Mouse (Mus musculus) naive thymus-derived CD4-positive, alpha-beta T cell, adult 2 months (primary cell): ENCODE data around the gene Olfr876.
"Not testable (repeated sequence)": the region's sequence is repeated elsewhere in the genome, so short reads cannot be mapped to it uniquely, and the experiment has no call there.

ENCODE experiments used
- DNase-seq: peaks from one replicate; pipeline ENCODE4 v3.0.0-alpha.2; 2011; ENCODE audit warnings: low read depth

Gene Olfr876

DNA sequence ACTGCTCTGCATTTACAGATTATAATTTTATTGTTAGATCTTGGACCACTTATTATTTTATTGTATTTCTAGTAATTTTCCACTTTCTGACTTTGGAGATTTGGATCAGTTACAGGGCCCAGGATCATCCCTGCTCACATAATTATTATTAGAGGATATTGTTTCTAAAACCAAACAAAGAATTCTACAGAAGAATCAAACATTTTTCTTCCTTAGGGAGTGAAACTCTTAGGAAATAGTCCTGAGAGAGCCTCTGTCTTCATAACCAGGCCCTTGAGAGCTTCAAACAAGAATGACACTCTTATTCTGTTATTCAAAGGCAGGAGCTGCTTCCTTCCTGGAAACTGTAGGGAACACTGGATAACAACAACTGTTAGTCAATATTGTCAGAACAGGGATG lies at the start of gene Olfr876:
Gene Olfr876 (plus strand): TSS at position 301 of the 400 bp plus-strand sequence.
- no peak for DNase-seq

DNA sequence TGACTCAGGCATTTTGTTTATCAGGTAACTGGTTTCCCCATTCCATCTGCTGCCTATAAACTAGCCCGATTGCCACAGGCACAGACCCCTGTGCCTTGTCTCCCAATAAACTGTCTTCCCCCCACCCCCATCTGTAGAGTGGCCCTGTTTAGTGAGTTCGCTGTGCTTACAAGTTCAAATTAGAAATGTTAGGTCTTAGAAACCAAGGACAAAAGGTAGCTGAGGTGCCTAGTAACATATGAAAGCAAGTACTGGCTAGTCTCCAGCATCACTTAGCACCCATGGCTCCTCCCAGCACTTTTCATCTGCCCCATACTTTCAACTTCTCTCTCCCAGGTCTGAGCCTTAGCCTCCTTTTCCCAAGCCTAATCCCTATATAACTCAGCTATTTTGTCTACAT lies 41.1 kb upstream of the Olfr876 start:
- DNase-seq, result no peak

DNA sequence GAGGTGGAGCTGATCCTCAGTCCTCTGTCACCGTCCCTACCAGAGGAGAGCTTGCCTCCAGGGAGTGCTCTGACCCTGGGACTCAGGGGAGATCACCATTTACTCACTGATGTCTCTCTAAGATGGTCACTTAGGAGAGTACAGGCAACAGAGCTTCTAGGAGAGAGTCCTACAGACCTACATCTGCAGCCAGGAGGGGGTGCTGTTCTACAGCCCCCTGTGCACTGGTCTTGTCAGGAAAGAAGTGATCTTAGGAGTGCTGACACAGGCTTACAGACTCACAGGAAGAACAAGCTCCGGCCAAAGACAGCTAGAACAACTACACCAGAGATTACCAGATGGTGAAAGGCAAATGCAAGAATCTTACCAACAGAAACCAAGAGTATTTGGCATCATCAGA lies 40.3 kb upstream of the Olfr876 start:
- no peak for DNase-seq

DNA sequence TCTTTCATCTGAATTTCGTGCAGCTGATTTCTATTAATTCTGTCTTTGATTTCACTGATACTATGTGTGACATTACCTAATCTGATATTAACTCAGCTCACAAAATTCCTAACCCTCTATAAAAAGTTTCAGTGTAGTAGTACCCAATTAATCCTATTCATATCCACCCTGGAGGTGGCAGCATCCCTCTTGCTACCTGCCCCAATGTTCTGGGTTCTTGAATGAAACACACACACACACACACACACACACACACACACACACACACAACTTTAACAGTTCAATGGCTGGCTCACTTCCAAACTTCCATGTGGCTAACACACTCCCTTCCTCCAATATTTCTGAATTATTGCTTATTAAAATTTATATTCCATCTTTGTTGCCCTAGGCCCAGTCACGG lies 32.2 kb upstream of the Olfr876 start:
- DNase-seq, result no peak

DNA sequence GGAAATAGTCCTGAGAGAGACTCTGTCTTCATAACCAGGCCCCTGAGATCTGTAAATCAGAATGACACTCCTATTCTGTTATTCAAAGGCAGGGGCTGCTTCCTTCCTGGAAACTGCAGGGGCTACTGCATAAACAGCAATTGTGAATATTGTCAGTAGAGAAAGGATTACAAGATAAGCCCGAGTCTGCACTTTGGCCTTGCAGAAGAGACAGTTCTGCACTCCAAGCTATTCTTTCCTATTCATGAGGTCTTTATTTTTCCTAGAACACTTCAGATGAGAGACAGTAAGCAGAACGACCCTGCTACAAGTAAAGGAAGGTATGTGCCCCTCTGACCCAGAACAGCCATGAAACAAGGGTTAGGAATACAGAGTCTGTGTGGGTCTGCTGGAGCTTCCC lies 31.1 kb upstream of the Olfr876 start, which contains the start of gene Olfr875:
Gene Olfr875 (plus strand): TSS at position 99 of the 400 bp plus-strand sequence.
- no peak for DNase-seq

DNA sequence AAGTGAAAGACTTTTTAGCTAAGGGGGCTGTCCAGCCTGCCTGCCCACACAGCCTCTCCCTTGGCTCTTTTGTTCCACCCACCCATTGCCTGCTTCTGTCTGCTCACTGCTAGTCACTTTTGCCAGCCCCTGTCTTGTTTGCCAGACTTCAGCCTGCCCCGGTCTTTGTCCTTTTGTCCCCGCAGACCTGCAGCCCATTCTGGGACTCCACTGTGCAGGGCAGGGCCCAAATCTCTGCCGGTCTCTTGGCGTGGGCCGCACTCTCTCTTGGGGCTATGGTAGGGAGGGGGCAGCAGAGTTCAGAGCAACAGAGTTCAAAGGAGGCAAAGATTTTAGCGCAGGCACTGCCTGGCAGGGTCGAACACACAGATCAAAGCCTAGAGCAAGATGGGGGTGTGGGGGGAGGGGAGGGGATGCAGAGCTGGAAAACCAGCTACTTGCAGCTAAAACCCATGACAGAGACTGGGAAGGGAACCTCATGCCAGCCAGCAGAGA lies 20.0 kb upstream of the Olfr876 start:
- no peak for DNase-seq

DNA sequence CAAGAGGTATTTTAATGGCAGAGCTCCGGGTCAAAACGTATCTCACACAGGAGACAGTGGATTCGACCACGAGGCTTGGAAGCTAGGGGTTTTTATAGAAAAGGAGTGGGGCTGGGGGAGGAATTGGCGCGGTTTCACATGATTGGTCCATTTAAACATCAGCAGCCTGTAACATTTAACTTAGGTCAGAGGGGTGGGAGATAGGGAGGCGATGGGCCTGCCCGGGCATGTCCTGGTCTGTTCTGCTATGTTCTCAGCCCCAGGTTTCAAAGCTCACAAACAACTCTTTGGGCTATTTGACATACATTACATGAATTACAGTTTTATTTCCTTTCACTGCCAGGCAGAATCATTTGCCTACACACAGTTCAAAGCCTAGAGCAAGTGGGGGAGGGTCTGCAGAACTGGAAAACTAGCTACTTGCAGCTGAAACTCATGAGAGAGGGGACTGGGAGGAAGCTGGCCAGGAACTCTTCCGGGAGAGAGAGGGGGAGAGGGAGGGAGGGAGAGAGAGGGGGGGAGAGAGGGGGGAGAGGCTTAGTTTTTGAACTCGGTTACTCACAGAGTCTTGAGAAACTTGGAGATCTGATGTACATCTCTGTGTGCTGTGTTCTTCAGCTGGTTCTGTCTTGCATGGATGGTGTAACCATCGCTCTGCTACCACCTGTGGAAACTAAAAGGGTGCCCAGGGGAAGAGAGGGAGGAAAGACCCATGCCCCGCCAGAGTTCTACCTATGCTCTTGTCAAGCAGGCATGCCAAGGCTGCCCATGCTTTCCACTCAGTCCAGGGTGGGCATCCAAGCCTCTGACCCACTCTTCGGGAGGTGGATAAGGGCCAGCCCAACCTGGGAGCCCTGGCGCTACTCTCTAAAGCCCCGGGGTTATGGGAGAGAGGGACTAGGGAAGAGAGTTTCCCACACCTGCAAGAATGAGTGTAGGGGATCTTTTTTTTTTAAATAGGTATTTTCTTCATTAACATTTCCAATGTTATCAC lies 19.1 kb upstream of the Olfr876 start:
- DNase-seq, result not testable (repeated sequence)

DNA sequence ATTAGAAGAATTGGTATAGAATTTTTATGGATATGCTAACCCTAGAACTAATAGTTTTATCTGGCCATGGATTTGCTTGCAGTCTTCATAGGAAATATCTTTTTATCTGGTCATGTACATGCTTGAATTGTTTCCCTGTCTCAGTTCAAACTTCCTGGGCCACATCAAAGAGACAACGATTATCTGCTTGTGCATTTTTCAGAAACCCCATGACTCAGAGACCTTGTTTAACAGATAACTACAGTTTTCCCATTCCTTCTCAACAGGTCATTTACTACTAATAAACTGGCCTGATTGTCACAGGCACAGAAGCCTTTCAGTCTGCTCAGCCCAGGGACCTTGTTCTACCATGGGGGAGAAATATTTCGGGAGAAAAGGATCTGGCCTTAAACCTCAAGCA lies 16.4 kb upstream of the Olfr876 start:
- DNase-seq, result no peak

DNA sequence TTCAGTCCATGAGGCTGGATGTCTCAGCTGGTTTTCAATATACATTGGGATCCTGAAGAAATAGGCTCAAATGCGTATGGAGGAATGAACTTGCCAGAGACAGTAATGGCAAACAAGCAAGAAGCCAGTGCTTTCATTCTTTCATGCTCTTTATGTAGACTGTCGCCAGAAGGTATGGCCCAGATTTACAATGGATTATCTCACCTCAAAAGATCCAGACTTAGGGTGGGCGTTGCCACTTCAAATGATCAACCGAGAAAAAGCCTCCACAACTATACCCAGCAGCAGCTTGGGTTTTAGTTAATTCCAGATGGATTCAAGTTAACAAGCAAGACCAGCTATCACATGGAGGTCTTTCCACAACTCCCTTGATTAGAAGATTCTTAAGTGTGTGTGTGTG lies 776 bp upstream of the Olfr876 start:
- no peak for DNase-seq

DNA sequence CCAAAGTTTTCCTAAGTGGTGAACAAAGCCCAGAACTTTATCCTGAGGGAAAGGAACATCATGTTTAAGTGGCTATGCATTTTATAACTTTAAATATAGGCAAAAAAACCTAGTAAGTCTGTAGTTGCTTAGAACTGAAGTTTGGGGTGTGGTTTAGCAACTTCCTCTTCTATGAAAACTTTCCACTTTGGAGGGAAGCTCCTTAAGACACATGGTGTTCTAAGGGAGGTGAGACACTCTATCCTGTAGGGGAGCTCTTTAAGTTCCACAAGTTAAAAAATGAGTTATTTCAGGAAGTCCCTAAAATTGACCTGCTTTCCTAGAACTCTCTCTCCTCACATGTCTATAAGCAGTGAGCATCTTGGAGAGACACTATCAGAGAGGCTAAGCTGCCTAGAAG lies 4.4 kb downstream of the Olfr876 start:
- no peak for DNase-seq

DNA sequence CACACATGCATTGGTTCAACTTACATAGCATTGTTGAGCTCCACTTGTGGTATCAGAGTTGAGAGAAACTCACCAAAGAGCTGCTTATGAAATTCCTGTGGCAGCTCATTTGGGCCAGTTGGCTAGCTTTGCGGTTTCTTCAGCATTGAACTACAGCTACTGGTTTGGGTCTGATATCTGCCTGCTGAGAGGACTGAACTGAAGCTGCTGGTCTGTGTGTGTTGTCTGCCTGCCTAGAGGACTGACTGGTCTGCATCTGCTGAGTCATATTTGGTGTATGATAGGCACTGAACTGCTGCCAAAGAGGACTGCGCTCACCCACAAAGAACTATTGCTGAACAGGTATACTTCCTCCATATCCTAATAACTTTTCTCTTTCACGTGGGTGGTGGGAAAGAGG lies 5.6 kb downstream of the Olfr876 start:
- no peak for DNase-seq

DNA sequence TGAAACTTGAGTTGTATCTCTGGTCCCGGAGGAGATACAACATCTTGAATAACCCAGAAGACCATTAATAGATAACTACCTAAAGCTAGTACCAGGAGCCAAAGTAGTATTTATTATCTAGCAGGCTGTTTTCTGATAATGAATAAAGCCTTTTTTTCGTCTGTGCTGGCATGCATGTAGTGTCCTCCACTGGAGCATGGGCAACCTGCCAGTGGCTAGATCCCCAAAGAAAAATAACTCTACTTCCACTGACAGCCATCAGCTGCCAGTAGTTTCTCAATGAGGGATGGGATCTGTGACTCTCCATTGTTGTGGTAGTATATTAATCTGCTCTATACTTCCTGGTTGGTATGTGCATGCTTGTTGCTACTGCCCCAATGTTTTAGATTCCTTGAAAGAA lies 6.1 kb downstream of the Olfr876 start:
- DNase-seq, result no peak

DNA sequence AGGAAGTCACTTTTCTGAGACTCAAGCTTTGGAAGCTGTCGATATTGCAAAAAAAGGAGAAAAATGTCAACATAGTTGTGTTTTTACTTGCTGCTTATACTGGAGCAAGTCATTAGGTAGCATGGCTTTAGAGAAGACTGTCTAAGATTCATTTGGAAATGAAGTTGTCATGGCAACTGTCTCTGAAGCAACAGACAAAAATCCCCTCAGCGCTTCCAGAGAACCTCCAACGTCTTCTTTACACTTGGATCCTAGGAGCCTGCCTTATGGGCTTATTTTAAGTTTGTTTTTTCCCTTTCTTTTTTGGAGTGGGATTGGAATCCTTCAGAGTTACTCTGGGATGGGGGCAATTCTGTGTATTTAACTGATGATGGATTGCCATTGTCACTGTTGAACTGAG lies 11.9 kb downstream of the Olfr876 start:
- DNase-seq, result no peak

DNA sequence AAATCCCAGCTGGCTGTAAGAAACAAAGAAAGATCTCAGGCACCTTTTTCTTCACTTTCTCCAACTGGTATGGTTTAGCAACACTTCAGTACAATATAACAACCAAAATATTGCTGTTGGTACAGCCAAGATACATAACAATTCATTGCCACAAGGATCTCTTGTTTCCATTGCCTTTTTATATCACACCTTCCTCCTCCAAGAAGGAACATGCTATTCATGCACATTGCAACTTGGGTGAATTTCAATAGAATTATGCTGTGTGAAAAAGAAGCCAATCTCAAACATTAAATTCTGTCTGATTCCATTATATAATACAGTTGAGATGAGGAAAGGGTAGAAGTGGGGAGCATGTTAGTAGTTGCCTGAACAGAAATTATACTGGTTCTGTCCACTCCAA lies 27.1 kb downstream of the Olfr876 start:
- no peak for DNase-seq

DNA sequence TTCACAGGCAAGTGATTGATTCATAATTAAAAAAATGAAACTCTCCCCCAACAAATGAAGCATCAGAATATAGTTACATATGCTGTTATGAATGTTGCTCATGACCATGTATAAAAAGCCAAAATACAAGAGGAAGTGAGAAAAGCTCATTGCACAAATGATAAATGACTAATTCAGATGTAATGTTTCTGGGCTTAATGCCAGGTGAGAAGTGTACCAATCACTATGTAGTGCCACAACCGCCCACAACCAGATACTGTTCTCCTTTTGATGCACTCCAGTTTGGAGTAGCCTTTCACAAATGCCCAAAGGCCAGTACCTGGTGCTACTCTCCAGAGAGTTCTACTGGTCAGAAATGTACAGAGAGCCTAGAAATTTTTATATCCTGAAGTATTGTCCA lies 30.5 kb downstream of the Olfr876 start:
- DNase-seq, result no peak

DNA sequence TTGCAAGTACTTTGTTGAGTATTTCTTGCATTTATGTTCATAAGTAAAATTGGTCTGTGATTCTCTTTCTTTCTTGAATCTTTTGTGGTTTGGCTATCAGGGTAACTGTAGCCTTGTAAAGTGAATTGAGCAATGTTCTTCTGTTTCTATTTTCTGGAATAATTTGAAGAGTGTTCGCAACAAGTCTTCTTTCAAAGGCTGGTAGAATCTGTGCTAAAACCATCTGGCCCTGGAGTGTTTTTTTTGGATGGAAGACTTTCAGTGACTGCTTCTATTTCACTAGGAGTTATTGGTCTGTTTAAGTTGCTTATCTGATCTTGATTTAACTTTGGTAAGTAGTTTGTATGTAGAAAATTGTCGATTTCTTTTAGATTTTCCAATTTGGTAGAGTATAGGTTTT lies 46.4 kb downstream of the Olfr876 start:
- no peak for DNase-seq

DNA sequence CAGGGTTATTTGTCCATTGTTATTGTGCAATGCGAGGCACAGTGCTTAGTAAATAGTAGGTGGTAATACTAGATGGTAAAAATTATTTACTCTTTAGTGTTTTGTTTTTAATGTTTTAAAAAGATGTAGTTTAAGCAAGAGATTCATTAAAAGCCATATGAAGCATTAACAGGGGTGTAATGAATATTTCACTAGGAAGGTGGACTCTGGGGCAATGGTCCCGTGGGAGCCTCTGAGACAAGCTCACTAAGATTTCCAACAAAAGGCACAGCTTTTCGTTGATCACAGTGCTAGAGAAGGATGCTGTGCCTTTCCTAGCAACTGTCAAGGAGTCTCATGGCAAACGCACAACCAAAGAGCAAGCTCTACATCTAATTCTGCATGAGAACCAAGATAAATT lies 51.1 kb downstream of the Olfr876 start, which contains the start of gene Olfr877:
Gene Olfr877 (plus strand): TSS at position 301 of the 400 bp plus-strand sequence.
- DNase-seq, result no peak
